In genomic region chr1:165735826-165736818, GRCm38 (mm10) we compare ENCODE assay signal across 8 mouse cellular contexts. TPM values are rescaled to one million over a fixed set of nuclear protein-coding genes. Genes with fewer than 3 reads are reported as not detected.
DNase-seq lines count a peak whose midpoint lies in the region; ATAC-seq lines count a peak whose summit lies in the region.

No protein-coding gene starts in this region.

- DNase-seq in c-Kit-negative CD71-positive TER-119-positive erythroid progenitor cells, embryonic 14.5 days (ENCODE audit: low read depth, low spot score): peak; percentile 62
- DNase-seq in forebrain, embryonic 10.5 days (ENCODE audit: extremely low spot score, low spot score): peak; percentile 83
- peak; percentile 92 for DNase-seq in kidney, postnatal 14 days
- DNase-seq in liver, embryonic 13.5 days: peak; percentile 60
- peak; percentile 88 for DNase-seq in neural tube, embryonic 10.5 days (ENCODE audit: extremely low spot score, low spot score)

- H3K9ac ChIP-seq in heart, embryonic 15.5 days: no peak overlapping the region
- no peak overlapping the region for H3K9ac ChIP-seq in liver, embryonic 13.5 days
- H3K9ac ChIP-seq in stomach, embryonic 15.5 days: no peak overlapping the region

- peak overlapping the region; percentile 12; the same call in 1 of the 2 replicates for H3K4me3 ChIP-seq in forebrain, embryonic 10.5 days
- no peak overlapping the region for H3K4me3 ChIP-seq in heart, embryonic 15.5 days
- no peak overlapping the region for H3K4me3 ChIP-seq in liver, embryonic 13.5 days (replicated peaks)
- no peak overlapping the region for H3K4me3 ChIP-seq in stomach, embryonic 15.5 days (replicated peaks)

- peaks cover 8% of the 10 kb centered on the region for H3K4me1 ChIP-seq in forebrain, embryonic 10.5 days
- H3K4me1 ChIP-seq in heart, embryonic 15.5 days (replicated peaks): 0 out of 2 replicates have a peak, but pooled peaks cover 2% of the 10 kb centered on the region
- H3K4me1 ChIP-seq in liver, embryonic 13.5 days (replicated peaks): peaks cover 12% of the 10 kb centered on the region; the same call in 1 of the 2 replicates
- no peaks in the 10 kb centered on the region for H3K4me1 ChIP-seq in stomach, embryonic 15.5 days

- 0 out of 2 replicates have a peak, but pooled peaks cover 7% of the 10 kb centered on the region for H3K27me3 ChIP-seq in forebrain, embryonic 10.5 days (ENCODE audit: poor library complexity, severe bottlenecking)
- H3K27me3 ChIP-seq in heart, embryonic 15.5 days: no peaks in the 10 kb centered on the region
- H3K27me3 ChIP-seq in liver, embryonic 13.5 days: no peaks in the 10 kb centered on the region
- H3K27me3 ChIP-seq in stomach, embryonic 15.5 days (replicated peaks): no peaks in the 10 kb centered on the region

- H3K4me2 ChIP-seq in heart, embryonic 15.5 days: peak overlapping the region; percentile 23; the same call in 1 of the 2 replicates
- 0 out of 2 replicates have a peak overlapping the region, but pooled peaks have one; percentile 13 for H3K4me2 ChIP-seq in liver, embryonic 13.5 days
- H3K4me2 ChIP-seq in stomach, embryonic 15.5 days: peak overlapping the region; percentile 32; the same call in 1 of the 2 replicates

- no peaks in the 10 kb centered on the region for H3K9me3 ChIP-seq in forebrain, embryonic 10.5 days
- no peaks in the 10 kb centered on the region for H3K9me3 ChIP-seq in heart, embryonic 15.5 days (replicated peaks)
- no peaks in the 10 kb centered on the region for H3K9me3 ChIP-seq in liver, embryonic 13.5 days (replicated peaks)
- no peaks in the 10 kb centered on the region for H3K9me3 ChIP-seq in stomach, embryonic 15.5 days

- 0 out of 2 replicates have a peak overlapping the region, but pooled peaks have one; percentile 8 for H3K27ac ChIP-seq in forebrain, embryonic 10.5 days
- no peak overlapping the region for H3K27ac ChIP-seq in heart, embryonic 15.5 days
- no peak overlapping the region for H3K27ac ChIP-seq in liver, embryonic 13.5 days
- H3K27ac ChIP-seq in stomach, embryonic 15.5 days: no peak overlapping the region

- no peaks in the 10 kb centered on the region for H3K36me3 ChIP-seq in forebrain, embryonic 10.5 days (replicated peaks)
- H3K36me3 ChIP-seq in heart, embryonic 15.5 days: no peaks in the 10 kb centered on the region
- H3K36me3 ChIP-seq in liver, embryonic 13.5 days: no peaks in the 10 kb centered on the region
- H3K36me3 ChIP-seq in stomach, embryonic 15.5 days: no peaks in the 10 kb centered on the region

- WGBS in forebrain, embryonic 10.5 days: 41% methylated on average over 20 of the region's 20 CpGs
- WGBS in heart, embryonic 15.5 days: 25% methylated on average over 20 of the region's 20 CpGs
- WGBS in liver, embryonic 13.5 days (ENCODE audit: insufficient replicate concordance): 28% methylated on average over 20 of the region's 20 CpGs
- 24% methylated on average over 20 of the region's 20 CpGs for WGBS in stomach, embryonic 15.5 days

- ATAC-seq in CD4-positive, CD25-positive, alpha-beta regulatory T cell, adult 4 months: peak; percentile 100
- peak; percentile 77 for ATAC-seq in heart, embryonic 15.5 days (replicated peaks; ENCODE audit: insufficient number of reproducible peaks, insufficient read depth, low FRiP score, low read depth)
- ATAC-seq in liver, embryonic 13.5 days (ENCODE audit: low read depth): peak; percentile 48
- ATAC-seq in stomach, embryonic 15.5 days (ENCODE audit: insufficient read depth, low FRiP score, low read depth): peak; percentile 65; the same call in 1 of the 2 replicates

RNA-seq across cellular contexts. Expression of gene Rcsd1, which starts 26.6 kb away (rescaled TPM):
- polyA plus RNA-seq in CD4-positive, CD25-positive, alpha-beta regulatory T cell, adult 4 months (2017; shearing (Covaris generic)): 100 to 1,000 TPM; 114 to 159 TPM
- polyA plus RNA-seq in forebrain, embryonic 10.5 days (2016; fragmentation: Nextera tagmentation; extraction: Ambion mirVana): 8.3 and 8.4 TPM in 2 replicates
- 90.4 and 98.4 TPM in 2 replicates for polyA plus RNA-seq in heart, embryonic 15.5 days (2015; fragmentation: Nextera tagmentation; extraction: Ambion mirVana)
- 7.5 and 8.3 TPM in 2 replicates for polyA plus RNA-seq in liver, embryonic 13.5 days (2015; fragmentation: Nextera tagmentation; extraction: Ambion mirVana)
- polyA plus RNA-seq in stomach, embryonic 15.5 days (2015; fragmentation: Nextera tagmentation; extraction: Ambion mirVana): 42.4 and 43.1 TPM in 2 replicates

RNA-seq across cellular contexts. Expression of gene Creg1, which starts 27.4 kb away (rescaled TPM):
- polyA plus RNA-seq in CD4-positive, CD25-positive, alpha-beta regulatory T cell, adult 4 months (2017; shearing (Covaris generic)): 10 to 100 TPM; 17.4 to 25.9 TPM
- polyA plus RNA-seq in forebrain, embryonic 10.5 days (2016; fragmentation: Nextera tagmentation; extraction: Ambion mirVana): 33.7 and 34.3 TPM in 2 replicates
- polyA plus RNA-seq in heart, embryonic 15.5 days (2015; fragmentation: Nextera tagmentation; extraction: Ambion mirVana): 69.9 and 75.6 TPM in 2 replicates
- polyA plus RNA-seq in liver, embryonic 13.5 days (2015; fragmentation: Nextera tagmentation; extraction: Ambion mirVana): 334 and 344 TPM in 2 replicates
- 107 and 111 TPM in 2 replicates for polyA plus RNA-seq in stomach, embryonic 15.5 days (2015; fragmentation: Nextera tagmentation; extraction: Ambion mirVana)

RNA-seq across cellular contexts. Expression of gene Cd247, which starts 52.4 kb away (rescaled TPM):
- 100 to 1,000 TPM; 443 to 540 TPM for polyA plus RNA-seq in CD4-positive, CD25-positive, alpha-beta regulatory T cell, adult 4 months (2017; shearing (Covaris generic))
- polyA plus RNA-seq in forebrain, embryonic 10.5 days (2016; fragmentation: Nextera tagmentation; extraction: Ambion mirVana): 1.2 and 1.4 TPM in 2 replicates
- polyA plus RNA-seq in heart, embryonic 15.5 days (2015; fragmentation: Nextera tagmentation; extraction: Ambion mirVana): 0.89 and 5.5 TPM in 2 replicates
- 0.09 and 0.30 TPM in 2 replicates for polyA plus RNA-seq in liver, embryonic 13.5 days (2015; fragmentation: Nextera tagmentation; extraction: Ambion mirVana)
- 0.55 and 0.73 TPM in 2 replicates for polyA plus RNA-seq in stomach, embryonic 15.5 days (2015; fragmentation: Nextera tagmentation; extraction: Ambion mirVana)

Comparison
In these comparisons a context has a peak if more than half of its experiments do, and no peak if none do; other contexts are left out.
1. ATAC-seq: peak in every context shown above with its lines; median percentile 100 in CD4-positive, CD25-positive, alpha-beta regulatory T cell, adult 4 months; 77 in heart, embryonic 15.5 days; 65 in stomach, embryonic 15.5 days; 48 in liver, embryonic 13.5 days.
2. RNA of gene Cd247, which starts 52.4 kb away (polyA plus RNA-seq): 443 to 540 TPM in CD4-positive, CD25-positive, alpha-beta regulatory T cell, adult 4 months; 1.2 to 1.4 TPM in forebrain, embryonic 10.5 days, 0.89 to 5.5 TPM in heart, embryonic 15.5 days, 0.55 to 0.73 TPM in stomach, embryonic 15.5 days and 0.09 to 0.30 TPM in liver, embryonic 13.5 days; every median in the first group is over 10 times any median in the second.
3. Peak in every context shown above with its lines, with median percentiles within 50 percentile points of each other: DNase-seq and H3K4me2 ChIP-seq.